Mouse (Mus musculus) MEL (cell line): ENCODE measurements around the gene Stk35. TPM values are rescaled to one million over a fixed set of nuclear protein-coding genes. Genes with fewer than 3 reads are reported as not detected.

ENCODE experiments used
- DNase-seq: peaks from one replicate; pipeline ENCODE4 v3.0.0; 2011; ENCODE audit warnings: low read depth, low spot score
- H3K27ac ChIP-seq: 2 replicates; pipeline ENCODE4 v1.5.1; 2012; ENCODE audit warnings: low read depth, mild to moderate bottlenecking, control low read depth, low read length, moderate library complexity; ENCODE audit not compliant: control insufficient read depth
- H3K27me3 ChIP-seq, 2 experiments: fragments of 150-350 bp in 1 of 2; sonication (generic) in 1 of 2; 2 replicates each; pipeline ENCODE4 v1.6.1; 2012; ENCODE audit warnings: low read length in 2 of 2, mild to moderate bottlenecking in 2 of 2, improper control_type of control experiment in 1 of 2, moderate library complexity in 1 of 2; ENCODE audit not compliant: insufficient read depth in 2 of 2, control insufficient read depth in 1 of 2
- H3K36me3 ChIP-seq, 2 experiments: 2 replicates each; pipeline ENCODE4 v1.6.1; 2012 to 2014; ENCODE audit warnings: low read length in 2 of 2, improper control_type of control experiment in 1 of 2, inconsistent platforms in 1 of 2, mild to moderate bottlenecking in 1 of 2; ENCODE audit not compliant: insufficient read depth in 2 of 2, control insufficient read depth in 1 of 2
- H3K4me1 ChIP-seq, 2 experiments: fragments of 150-350 bp in 1 of 2; sonication (generic) in 1 of 2; 2 replicates each; pipeline ENCODE4 v1.6.1; 2012; ENCODE audit warnings: low read length in 2 of 2, improper control_type of control experiment in 1 of 2, mild to moderate bottlenecking in 1 of 2; ENCODE audit not compliant: insufficient read depth in 2 of 2, control insufficient read depth in 1 of 2
- H3K4me3 ChIP-seq, 2 experiments: fragments of 150-350 bp in 1 of 2; sonication (generic) in 1 of 2; 2 replicates each; pipeline ENCODE4 v1.5.1; 2012; ENCODE audit warnings: low read depth in 2 of 2, low read length in 2 of 2, mild to moderate bottlenecking in 2 of 2, moderate library complexity in 2 of 2, control low read depth in 1 of 2, improper control_type of control experiment in 1 of 2; ENCODE audit not compliant: control insufficient read depth in 1 of 2, insufficient read depth in 1 of 2
- H3K79me2 ChIP-seq: 2 replicates; pipeline ENCODE4 v1.6.1; 2012; ENCODE audit warnings: mild to moderate bottlenecking, low read length, moderate library complexity; ENCODE audit not compliant: control insufficient read depth, poor library complexity, insufficient read depth
- H3K9ac ChIP-seq: 2 replicates; pipeline ENCODE4 v1.6.1; 2012; ENCODE audit warnings: low read depth, mild to moderate bottlenecking, control low read depth, low read length, moderate library complexity; ENCODE audit not compliant: control insufficient read depth, poor library complexity, severe bottlenecking
- H3K9me3 ChIP-seq: fragments of 150-350 bp; sonication (generic); replicated peaks from 2 replicates; pipeline ENCODE4 v1.6.1; 2012; ENCODE audit warnings: mild to moderate bottlenecking, low read length, improper control_type of control experiment, moderate library complexity; ENCODE audit not compliant: insufficient read depth
- CTCF ChIP-seq, 3 experiments: IDR thresholded peaks in 2 of 3; conservative IDR thresholded peaks in 1 of 3; 2 replicates each; pipeline ENCODE4 v1.5.1; 2011 to 2012; ENCODE audit warnings: low read length in 3 of 3, low read depth in 2 of 3, mild to moderate bottlenecking in 2 of 3, improper control_type of control experiment in 1 of 3, inconsistent platforms in 1 of 3, mixed read lengths in 1 of 3, moderate library complexity in 1 of 3; ENCODE audit not compliant: control insufficient read depth in 1 of 3, insufficient read depth in 1 of 3, poor library complexity in 1 of 3, severe bottlenecking in 1 of 3
- ELF1 ChIP-seq: IDR thresholded peaks from 2 replicates; pipeline ENCODE4 v1.6.1; 2014; ENCODE audit warnings: low read depth, mild to moderate bottlenecking, inconsistent platforms, low read length, improper control_type of control experiment, moderate library complexity
- GABPA ChIP-seq: IDR thresholded peaks from 2 replicates; pipeline ENCODE4 v1.6.1; 2012; ENCODE audit warnings: low read depth, mild to moderate bottlenecking, inconsistent platforms, low read length, improper control_type of control experiment, moderate library complexity
- GATA1 ChIP-seq: IDR thresholded peaks from 2 replicates; pipeline ENCODE4 v1.6.1; 2011; ENCODE audit warnings: low read depth, low read length, improper control_type of control experiment
- JUND ChIP-seq: IDR thresholded peaks from 2 replicates; pipeline ENCODE4 v1.6.1; 2011; ENCODE audit warnings: low read depth, mild to moderate bottlenecking, improper control_type of control experiment, low read length
- MAFK ChIP-seq: IDR thresholded peaks from 2 replicates; pipeline ENCODE4 v1.6.1; 2011; ENCODE audit warnings: low read depth, mild to moderate bottlenecking, low read length, improper control_type of control experiment, borderline replicate concordance
- MEF2A ChIP-seq: IDR thresholded peaks from 2 replicates; pipeline ENCODE4 v1.6.1; 2014; ENCODE audit warnings: low read depth, mild to moderate bottlenecking, inconsistent platforms, low read length, improper control_type of control experiment; ENCODE audit not compliant: poor library complexity, insufficient replicate concordance, severe bottlenecking; ENCODE audit errors: extremely low read depth
- MYC ChIP-seq: IDR thresholded peaks from 2 replicates; pipeline ENCODE4 v1.6.1; 2011; ENCODE audit warnings: low read depth, mild to moderate bottlenecking, low read length, improper control_type of control experiment, moderate library complexity
- NELFE ChIP-seq: IDR thresholded peaks from 2 replicates; pipeline ENCODE4 v1.6.1; 2011; ENCODE audit warnings: low read depth, low read length, improper control_type of control experiment
- NRF1 ChIP-seq: IDR thresholded peaks from 2 replicates; pipeline ENCODE4 v1.6.1; 2014; ENCODE audit warnings: low read depth, mild to moderate bottlenecking, inconsistent platforms, low read length, improper control_type of control experiment, moderate library complexity; ENCODE audit not compliant: poor library complexity, insufficient read depth, severe bottlenecking
- POLR2A ChIP-seq, 2 experiments: IDR thresholded peaks; 2 replicates each; pipeline ENCODE4 v1.6.1; 2011 to 2012; ENCODE audit warnings: low read length in 2 of 2, mild to moderate bottlenecking in 2 of 2, control low read depth in 1 of 2, improper control_type of control experiment in 1 of 2, low read depth in 1 of 2, moderate library complexity in 1 of 2; ENCODE audit not compliant: control insufficient read depth in 1 of 2, insufficient read depth in 1 of 2, poor library complexity in 1 of 2
- POLR2AphosphoS2 ChIP-seq: IDR thresholded peaks from 2 replicates; pipeline ENCODE4 v1.6.1; 2011; ENCODE audit warnings: low read length, improper control_type of control experiment
- RCOR1 ChIP-seq: IDR thresholded peaks from 2 replicates; pipeline ENCODE4 v1.6.1; 2012; ENCODE audit warnings: low read depth, mild to moderate bottlenecking, inconsistent platforms, low read length, improper control_type of control experiment
- SIN3A ChIP-seq: IDR thresholded peaks from 2 replicates; pipeline ENCODE4 v1.6.1; 2012; ENCODE audit warnings: low read length, improper control_type of control experiment, inconsistent platforms
- TCF12 ChIP-seq: IDR thresholded peaks from 2 replicates; pipeline ENCODE4 v1.6.1; 2014; ENCODE audit warnings: low read depth, mild to moderate bottlenecking, inconsistent platforms, low read length, improper control_type of control experiment, moderate library complexity
- UBTF ChIP-seq: IDR thresholded peaks from 2 replicates; pipeline ENCODE4 v1.6.1; 2012; ENCODE audit warnings: low read depth, mild to moderate bottlenecking, inconsistent platforms, low read length, improper control_type of control experiment, moderate library complexity, borderline replicate concordance; ENCODE audit not compliant: insufficient read depth
- USF1 ChIP-seq: IDR thresholded peaks from 2 replicates; pipeline ENCODE4 v1.6.1; 2014; ENCODE audit warnings: low read depth, mild to moderate bottlenecking, inconsistent platforms, low read length, improper control_type of control experiment, moderate library complexity
- USF2 ChIP-seq, 2 experiments: IDR thresholded peaks; 2 replicates each; pipeline ENCODE4 v1.6.1; 2011 to 2012; ENCODE audit warnings: improper control_type of control experiment in 2 of 2, low read length in 2 of 2, borderline replicate concordance in 1 of 2, inconsistent platforms in 1 of 2, low read depth in 1 of 2, mild to moderate bottlenecking in 1 of 2; ENCODE audit not compliant: insufficient read depth in 1 of 2
- ZC3H11A ChIP-seq: IDR thresholded peaks from 2 replicates; pipeline ENCODE4 v1.6.1; 2012; ENCODE audit warnings: low read depth, mild to moderate bottlenecking, inconsistent platforms, low read length, improper control_type of control experiment
- ZKSCAN1 ChIP-seq: IDR thresholded peaks from 2 replicates; pipeline ENCODE4 v1.6.1; 2012; ENCODE audit warnings: low read depth, mild to moderate bottlenecking, inconsistent platforms, low read length, improper control_type of control experiment, moderate library complexity
- ZMIZ1 ChIP-seq: IDR thresholded peaks from 2 replicates; pipeline ENCODE4 v1.6.1; 2012; ENCODE audit warnings: low read depth, mild to moderate bottlenecking, inconsistent platforms, low read length, improper control_type of control experiment, moderate library complexity
- ZNF384 ChIP-seq: IDR thresholded peaks from 2 replicates; pipeline ENCODE4 v1.6.1; 2012; ENCODE audit warnings: low read depth, mild to moderate bottlenecking, inconsistent platforms, low read length, improper control_type of control experiment
- polyA plus RNA-seq, 2 experiments: library from polyadenylated mRNA; stranded (reverse) in 1 of 2; unstranded in 1 of 2; fragments of >175 nt in 1 of 2; fragments of >200 nt in 1 of 2; gene quantifications; 2 replicates each; pipeline versions ENCODE4 v1.2.1 to v1.2.4; 2012; ENCODE audit warnings: low replicate concordance in 2 of 2, low read depth in 1 of 2; ENCODE audit not compliant: insufficient read length in 2 of 2, insufficient read depth in 1 of 2, missing spikeins in 1 of 2
- total RNA-seq: library from RNA; depleted of rRNA; stranded (reverse); fragments of 300-350 nt; gene quantifications from 2 replicates; pipeline ENCODE4 v1.2.3, GENCODE M21; 2012

The Stk35 gene
- total and polyA plus RNA-seq, 3 experiments, result 7.6 to 28.6 (median 26.6) TPM

GRCm38 (mm10) chr2:129863256-129863655 is 62.9 kb downstream of the Stk35 start:
- H3K4me1 ChIP-seq, result no peaks in the 10 kb centered on the region

GRCm38 (mm10) chr2:129864958-129865357 is 64.6 kb downstream of the Stk35 start:
- Histone ChIP-seq H3K27ac (no peak overlapping the region), H3K9me3 (no peaks in the 10 kb centered on the region), H3K27me3 (peaks cover 0 to 4% of the 10 kb centered on the region in 2 experiments; a peak in 2 of 4 replicates), H3K4me3 (no peak overlapping the region), H3K36me3 (no peaks in the 10 kb centered on the region), H3K79me2 (no peaks in the 10 kb centered on the region), H3K4me1 (no peaks in the 10 kb centered on the region), H3K9ac (no peak overlapping the region)
- TF ChIP-seq POLR2AphosphoS2 (no peak), TCF12 (no peak), GATA1 (no peak), USF2 (IDR thresholded peaks at IDR 0.05; ENCODE audit: borderline replicate concordance in 1 of 2, insufficient read depth in 1 of 2, low read depth in 1 of 2, low read length in 2 of 2) (no peak), NRF1 (no peak), UBTF (no peak), MYC (no peak), MEF2A (no peak), ELF1 (no peak), MAFK (no peak), ZNF384 (no peak), USF1 (no peak), CTCF (IDR thresholded peaks at IDR 0.05 in 2 of 3, conservative IDR thresholded peaks at IDR 0.05 in 1 of 3; ENCODE audit: control insufficient read depth in 1 of 3, insufficient read depth in 1 of 3, low read depth in 2 of 3, low read length in 3 of 3, poor library complexity in 1 of 3, severe bottlenecking in 1 of 3) (no peak), GABPA (no peak), POLR2A (IDR thresholded peaks at IDR 0.05; ENCODE audit: control insufficient read depth in 1 of 2, insufficient read depth in 1 of 2, low read depth in 1 of 2, low read length in 2 of 2, poor library complexity in 1 of 2) (no peak), JUND (no peak), ZC3H11A (no peak), ZKSCAN1 (no peak)
- no peak for DNase-seq

More at GRCm38 (mm10) chr2:129863256-129863655, 62.9 kb downstream of the Stk35 start:
- Histone ChIP-seq H3K79me2 (no peaks in the 10 kb centered on the region), H3K36me3 (no peaks in the 10 kb centered on the region), H3K27ac (no peak overlapping the region), H3K9me3 (no peaks in the 10 kb centered on the region), H3K27me3 (peaks cover 0 to 2% of the 10 kb centered on the region in 2 experiments; a peak in 2 of 4 replicates), H3K9ac (no peak overlapping the region)
- DNase-seq, result no peak
- TF ChIP-seq ZC3H11A (no peak), JUND (no peak), RCOR1 (no peak), SIN3A (no peak), MEF2A (no peak), ZMIZ1 (no peak), NELFE (no peak)
- TF ChIP-seq, all 39 proteins: peak for 0
- H3K4me3 ChIP-seq, result no peak overlapping the region
